Mouse (Mus musculus) frontal cortex, adult (tissue): ENCODE measurements around the gene Map3k4.
A peak's percentile ranks its signal among the peaks of the same experiment; 100 is the strongest.
"Not testable (repeated sequence)": the region's sequence is repeated elsewhere in the genome, so short reads cannot be mapped to it uniquely, and the experiment has no call there.

Experiments used
- ATAC-seq: cut with Nextera tagmentation; 2 replicates; pipeline ENCODE4 v1.9.2; 2017; ENCODE audit warnings: mild to moderate bottlenecking, moderate library complexity, mixed read lengths; ENCODE audit not compliant: low TSS enrichment

The Map3k4 gene

DNA sequence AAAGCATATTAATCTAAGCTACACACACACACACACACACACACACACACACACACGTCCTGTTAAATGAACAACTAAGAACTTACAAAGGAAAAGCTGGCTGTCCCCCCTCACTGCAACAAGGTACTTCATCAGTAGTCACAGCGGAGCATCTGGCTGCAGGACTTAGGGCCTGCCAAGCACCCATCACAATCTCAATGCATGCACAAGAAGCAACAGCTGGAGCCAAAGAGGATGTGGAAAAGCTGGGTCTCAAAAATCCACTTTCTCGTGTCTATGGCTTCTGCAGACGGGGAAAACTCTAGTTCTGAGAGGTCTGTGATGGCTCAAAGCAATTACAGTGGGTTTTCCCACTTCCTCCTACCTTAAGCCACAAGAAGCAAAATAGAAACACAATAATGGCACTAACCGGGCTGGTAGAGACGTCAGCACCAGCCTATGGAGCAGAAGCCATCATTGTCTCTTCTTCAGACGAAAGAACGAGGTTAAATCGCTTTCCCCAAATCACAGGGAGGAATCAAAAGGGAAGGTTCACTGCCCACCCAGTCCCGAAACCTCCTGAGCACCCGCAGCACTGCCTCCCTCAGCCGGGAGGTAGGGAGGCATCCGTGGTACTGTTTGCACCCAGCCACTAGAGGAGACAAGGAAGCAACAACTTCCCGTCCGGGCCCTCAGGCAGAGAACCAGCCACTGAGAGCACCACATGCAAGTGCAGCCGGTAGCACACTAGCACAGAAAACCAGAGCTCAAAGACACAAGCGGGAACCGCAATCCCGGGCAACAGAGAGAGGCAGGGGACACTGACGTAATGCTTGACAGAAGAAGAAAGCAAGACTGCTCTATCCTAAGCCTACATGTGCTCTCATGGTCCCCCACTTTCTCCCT lies 11.1 kb downstream of the Map3k4 start:
- peak; percentile 31; the same call in 1 of the 2 replicates for ATAC-seq

GRCm38 (mm10) chr17:12304658-12305057 lies 13.9 kb downstream of the Map3k4 start:
- ATAC-seq: no peak

DNA sequence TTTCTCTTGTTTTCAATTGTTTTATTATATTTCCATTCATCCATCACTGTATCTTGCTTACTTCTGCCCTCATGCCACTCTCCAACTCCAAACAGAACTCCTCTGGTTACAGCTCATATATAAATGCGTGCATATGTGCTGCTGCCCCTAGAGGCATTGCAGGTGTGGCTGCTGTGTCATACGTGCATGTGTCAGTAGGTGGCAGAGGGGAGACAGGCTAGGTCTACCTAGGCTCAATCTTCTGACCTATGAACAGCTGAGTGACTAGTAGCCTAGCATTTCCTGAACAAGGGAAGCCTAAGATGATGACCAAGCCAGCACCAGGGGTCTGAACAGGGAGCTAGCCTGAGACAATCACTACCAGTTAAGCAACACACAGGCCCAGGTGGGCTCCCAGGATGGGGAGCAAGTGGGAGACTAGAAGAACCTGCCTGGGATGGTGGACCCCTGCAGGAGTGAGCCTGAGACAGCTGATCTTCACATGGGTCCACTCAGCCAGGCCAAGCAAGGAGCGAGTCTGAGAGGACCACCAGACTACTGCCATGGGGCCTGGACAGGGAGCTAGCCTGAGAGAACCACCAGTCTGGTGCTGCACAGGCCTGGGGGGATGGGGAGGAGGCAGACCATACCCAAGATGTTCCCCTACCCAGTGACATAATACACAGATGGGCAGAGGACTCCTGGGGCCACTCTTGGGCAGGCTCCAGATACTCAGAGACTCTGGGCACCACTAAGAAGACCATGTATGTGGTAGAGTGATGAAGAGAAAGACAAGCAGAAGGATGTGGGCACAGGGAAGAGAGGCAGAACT lies 17.5 kb downstream of the Map3k4 start:
- ATAC-seq: 0 out of 2 replicates have a peak, but pooled peaks have one; percentile 51

GRCm38 (mm10) chr17:12300127-12300675 lies 18.4 kb downstream of the Map3k4 start:
- no peak for ATAC-seq

GRCm38 (mm10) chr17:12299371-12299770 lies 19.2 kb downstream of the Map3k4 start:
- no peak for ATAC-seq

DNA sequence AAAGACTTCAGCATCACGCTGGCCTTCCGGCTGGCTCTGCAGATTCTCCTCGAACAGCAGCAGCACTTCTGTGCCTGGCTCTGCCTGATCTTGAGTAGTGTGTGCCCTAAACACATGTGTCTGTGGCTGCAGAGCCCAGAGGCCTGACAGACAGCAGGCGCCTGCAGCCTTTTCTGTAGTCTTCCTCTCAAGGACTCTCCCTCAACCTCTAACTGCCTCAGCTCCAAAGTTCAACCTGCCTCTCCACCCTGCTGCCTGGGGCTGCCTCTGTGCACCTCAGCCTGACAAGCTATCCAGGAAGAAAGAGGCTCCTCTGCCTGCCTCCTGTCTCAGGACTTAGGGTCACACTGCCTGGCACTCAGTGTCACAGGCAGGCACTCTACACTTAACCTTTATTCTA lies 20.6 kb downstream of the Map3k4 start:
- ATAC-seq: no peak

- ATAC-seq: peak; percentile 68
Measured at GRCm38 (mm10) chr17:12297292-12297691, 21.3 kb downstream of the Map3k4 start.

- not testable (repeated sequence) for ATAC-seq
Measured at GRCm38 (mm10) chr17:12295926-12296325, 22.7 kb downstream of the Map3k4 start.

DNA sequence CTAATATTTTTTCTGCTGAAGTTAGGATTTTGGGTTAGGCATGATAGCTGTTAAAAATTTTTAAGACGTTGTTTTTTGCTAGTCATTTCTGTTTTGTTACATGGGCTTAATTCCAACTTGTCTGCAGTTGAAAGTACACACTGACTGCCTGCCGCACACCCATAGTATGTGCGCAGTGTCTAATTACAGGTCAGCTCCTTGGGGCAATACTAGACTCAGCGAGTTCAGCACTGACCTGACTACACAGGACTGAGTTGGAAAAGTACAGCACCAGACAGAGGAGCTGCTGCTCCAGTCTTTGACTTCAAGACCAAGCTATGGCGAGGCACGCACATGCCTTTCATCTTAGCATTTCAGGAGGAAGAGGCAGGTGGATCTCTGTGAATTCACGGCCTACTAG lies 24.2 kb downstream of the Map3k4 start:
- no peak for ATAC-seq

GRCm38 (mm10) chr17:12293571-12293970 lies 25.0 kb downstream of the Map3k4 start:
- ATAC-seq: no peak

DNA sequence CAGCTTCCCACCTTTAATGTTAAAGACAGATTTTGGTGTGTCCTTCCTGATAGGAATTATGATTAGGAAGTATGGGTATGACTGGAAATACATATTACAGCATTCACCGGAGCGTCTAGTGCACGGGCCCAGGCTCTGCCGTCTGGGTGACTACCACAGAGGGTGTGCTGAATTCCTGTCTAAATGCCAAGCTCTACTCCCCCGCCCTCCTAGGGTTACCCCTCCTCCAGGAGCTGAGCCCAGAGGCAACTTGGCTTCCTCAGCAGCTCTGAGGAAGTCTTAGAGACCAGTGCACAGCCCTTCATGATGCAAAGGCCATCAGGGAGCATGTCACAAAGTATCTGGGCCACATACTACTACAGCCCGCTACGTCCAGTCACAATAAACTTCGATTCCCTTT lies 25.7 kb downstream of the Map3k4 start:
- ATAC-seq: no peak

DNA sequence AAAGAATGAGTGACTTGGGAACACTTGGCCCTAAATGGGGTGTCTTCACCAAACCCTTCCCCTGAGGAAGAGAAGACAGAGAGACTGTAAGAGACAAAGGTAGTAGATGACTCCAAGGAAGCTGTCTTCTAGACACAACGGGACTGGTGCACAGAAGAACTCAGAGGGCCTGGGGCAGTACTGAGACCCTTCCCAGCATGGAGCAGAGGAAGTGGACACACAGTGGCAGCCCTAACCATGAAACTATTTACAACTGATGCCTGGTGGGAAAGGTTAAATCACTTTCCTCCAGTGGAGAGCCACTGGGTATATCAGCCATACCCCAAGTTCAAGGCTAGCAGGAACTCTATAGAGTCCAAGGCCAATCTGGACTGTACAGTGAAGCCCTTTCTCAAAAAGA lies 26.2 kb downstream of the Map3k4 start:
- ATAC-seq: no peak

GRCm38 (mm10) chr17:12291151-12291550 lies 27.4 kb downstream of the Map3k4 start:
- no peak for ATAC-seq

- peak; percentile 87 for ATAC-seq
Measured at GRCm38 (mm10) chr17:12290735-12291134, 27.9 kb downstream of the Map3k4 start.

DNA sequence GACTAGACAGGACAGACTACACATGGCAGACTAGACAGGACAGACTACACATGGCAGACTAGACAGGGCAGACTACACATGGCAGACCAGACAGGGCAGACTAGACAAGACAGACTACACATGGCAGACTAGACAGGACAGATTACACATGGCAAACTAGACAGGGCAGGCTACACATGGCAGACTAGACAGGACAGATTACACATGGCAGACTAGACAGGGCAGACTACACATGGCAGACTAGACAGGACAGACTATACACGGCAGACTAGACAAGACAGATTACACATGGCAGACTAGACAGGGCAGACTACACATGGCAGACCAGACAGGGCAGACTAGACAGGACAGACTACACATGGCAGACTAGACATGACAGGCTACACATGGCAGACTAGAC lies 28.8 kb downstream of the Map3k4 start:
- not testable (repeated sequence) for ATAC-seq

GRCm38 (mm10) chr17:12288871-12289270 lies 29.7 kb downstream of the Map3k4 start:
- ATAC-seq: no peak

GRCm38 (mm10) chr17:12279810-12280209 lies 38.8 kb downstream of the Map3k4 start:
- no peak for ATAC-seq

GRCm38 (mm10) chr17:12278073-12278472 lies 40.5 kb downstream of the Map3k4 start:
- ATAC-seq: peak; percentile 53

DNA sequence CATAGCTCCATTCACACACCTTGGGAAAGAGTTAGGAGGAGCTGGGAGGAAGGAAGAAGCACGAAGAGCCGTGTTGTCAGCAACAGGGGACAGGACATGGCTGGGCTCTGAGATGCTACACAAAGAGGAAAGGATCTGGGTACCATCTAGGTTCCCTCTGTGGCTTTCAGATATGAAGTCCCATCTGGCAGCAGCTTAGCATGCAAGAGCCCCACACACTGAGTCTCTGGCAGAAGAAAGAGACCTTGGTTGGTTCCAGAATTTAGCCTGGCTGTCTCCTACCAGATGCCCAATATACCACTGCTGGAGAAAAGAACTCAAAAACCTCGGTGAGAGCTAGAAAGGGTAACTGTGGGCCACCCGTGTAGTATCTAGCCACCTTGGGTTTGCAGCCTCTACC lies 41.3 kb downstream of the Map3k4 start:
- peak; percentile 22; the same call in 1 of the 2 replicates for ATAC-seq

- ATAC-seq: peak; percentile 38; the same call in 1 of the 2 replicates
Measured at GRCm38 (mm10) chr17:12276496-12277200, 41.9 kb downstream of the Map3k4 start.

- ATAC-seq: peak; percentile 18; the same call in 1 of the 2 replicates
Measured at GRCm38 (mm10) chr17:12275756-12276155, 42.8 kb downstream of the Map3k4 start.

DNA sequence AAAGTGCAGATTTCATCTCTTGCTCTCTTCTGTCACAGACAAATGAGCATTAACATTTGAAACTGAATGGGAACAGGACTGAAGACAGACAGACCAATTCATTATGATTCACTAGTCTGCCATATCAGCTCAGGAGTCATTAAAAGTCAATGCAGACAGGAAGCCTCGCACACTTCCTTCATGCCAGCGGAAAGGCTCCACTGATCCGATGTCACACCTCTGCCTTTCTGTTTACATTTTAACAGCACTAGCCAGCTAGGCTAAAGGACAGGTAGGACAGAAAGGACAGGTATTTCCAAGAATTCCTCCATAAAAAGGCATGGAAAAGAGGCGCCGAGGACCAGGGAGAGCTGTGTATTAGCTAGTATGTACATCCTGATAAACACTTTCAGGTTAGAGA lies 45.6 kb downstream of the Map3k4 start:
- ATAC-seq: no peak
